Mouse (Mus musculus) B cell, adult 2 months (primary cell): Measurements from ENCODE around the gene Foxn3.

Source experiments
- DNase-seq, 2 experiments: peaks; one replicate each; pipeline ENCODE4 v3.0.0; 2022

Gene Foxn3

GRCm38 (mm10) chr12:99522882-99523281 lies 40.5 kb downstream of the Foxn3 start:
- peak in 1 of 2 experiments; percentile 19 for DNase-seq

- DNase-seq: no peak
These were observed 43.5 kb downstream of the Foxn3 start for GRCm38 (mm10) chr12:99519862-99520261.

- DNase-seq: no peak
These were observed 44.2 kb downstream of the Foxn3 start for GRCm38 (mm10) chr12:99519191-99519614.

- DNase-seq: no peak
These were observed 44.7 kb downstream of the Foxn3 start for GRCm38 (mm10) chr12:99518640-99519039.

- no peak for DNase-seq
These were observed 45.3 kb downstream of the Foxn3 start for GRCm38 (mm10) chr12:99518126-99518525.

- no peak for DNase-seq
These were observed 46.1 kb downstream of the Foxn3 start for GRCm38 (mm10) chr12:99517296-99517695.

- no peak for DNase-seq
These were observed 47.9 kb downstream of the Foxn3 start for GRCm38 (mm10) chr12:99515481-99515880.

GRCm38 (mm10) chr12:99511644-99512043 lies 51.7 kb downstream of the Foxn3 start:
- no peak for DNase-seq

- DNase-seq: no peak
These were observed 52.6 kb downstream of the Foxn3 start for GRCm38 (mm10) chr12:99510759-99511158.

GRCm38 (mm10) chr12:99502225-99502624 lies 61.2 kb downstream of the Foxn3 start:
- no peak for DNase-seq

GRCm38 (mm10) chr12:99498978-99499694 lies 64.2 kb downstream of the Foxn3 start:
- no peak for DNase-seq

- no peak for DNase-seq
These were observed 65.0 kb downstream of the Foxn3 start for GRCm38 (mm10) chr12:99498189-99498977.

- DNase-seq: no peak
These were observed 66.4 kb downstream of the Foxn3 start for GRCm38 (mm10) chr12:99496945-99497344.

- no peak for DNase-seq
These were observed 73.2 kb downstream of the Foxn3 start for GRCm38 (mm10) chr12:99490216-99490615.

GRCm38 (mm10) chr12:99489001-99489592 lies 74.3 kb downstream of the Foxn3 start:
- DNase-seq: no peak

GRCm38 (mm10) chr12:99480372-99480771 lies 83.0 kb downstream of the Foxn3 start:
- DNase-seq: peak in 1 of 2 experiments; percentile 19

- DNase-seq: no peak
These were observed 89.2 kb downstream of the Foxn3 start for GRCm38 (mm10) chr12:99474176-99474575.

- DNase-seq: no peak
These were observed 89.8 kb downstream of the Foxn3 start for GRCm38 (mm10) chr12:99473406-99474133.

GRCm38 (mm10) chr12:99471431-99471830 lies 92.0 kb downstream of the Foxn3 start:
- no peak for DNase-seq

- peak; percentile 67 to 69 for DNase-seq
These were observed 95.5 kb downstream of the Foxn3 start for GRCm38 (mm10) chr12:99467884-99468311.

- DNase-seq: no peak
These were observed 96.0 kb downstream of the Foxn3 start for GRCm38 (mm10) chr12:99467256-99467883.

GRCm38 (mm10) chr12:99466426-99466825 lies 97.0 kb downstream of the Foxn3 start:
- DNase-seq: no peak
